Mouse (Mus musculus) stomach, embryonic 15.5 days (tissue): ENCODE measurements at regions not wholly inside any gene's neighbourhood (a gene's known extent, or its start where the extent isn't known, plus 50 kb on each side); places are given as distances from the start of the nearest gene placed in this dataset.

Experiments used
- ATAC-seq: fragments of 200-750 bp; cut with Nextera tagmentation; 2 replicates; pipeline ENCODE4 v1.8.0; 2017; ENCODE audit warnings: low read depth, moderate number of reproducible peaks, moderate TSS enrichment; ENCODE audit not compliant: insufficient read depth, low FRiP score
- H3K27ac ChIP-seq: fragments of 300-500 bp; sonication (generic); 2 replicates; pipeline ENCODE4 v1.5.1; 2015; ENCODE audit warnings: mild to moderate bottlenecking, inconsistent platforms
- H3K27me3 ChIP-seq: fragments of 300-500 bp; sonication (generic); replicated peaks from 2 replicates; pipeline ENCODE4 v1.6.1; 2015; ENCODE audit warnings: inconsistent platforms
- H3K36me3 ChIP-seq: fragments of 300-500 bp; sonication (generic); 2 replicates; pipeline ENCODE4 v1.6.1; 2015; ENCODE audit warnings: inconsistent platforms
- H3K4me1 ChIP-seq: fragments of 300-500 bp; sonication (generic); 2 replicates; pipeline ENCODE4 v1.6.1; 2015; ENCODE audit warnings: inconsistent platforms
- H3K4me2 ChIP-seq: fragments of 300-500 bp; sonication (generic); 2 replicates; pipeline ENCODE4 v1.6.1; 2015; ENCODE audit warnings: mild to moderate bottlenecking, inconsistent platforms
- H3K4me3 ChIP-seq: fragments of 300-500 bp; sonication (generic); replicated peaks from 2 replicates; pipeline ENCODE4 v1.5.1; 2015; ENCODE audit warnings: inconsistent platforms
- H3K9ac ChIP-seq: fragments of 300-500 bp; sonication (generic); 2 replicates; pipeline ENCODE4 v1.6.1; 2015; ENCODE audit warnings: inconsistent platforms
- H3K9me3 ChIP-seq: fragments of 300-500 bp; sonication (generic); 2 replicates; pipeline ENCODE4 v1.6.1; 2016; ENCODE audit warnings: inconsistent platforms
- WGBS: fragments of 180-500 bp; shearing (Covaris S2); methylation state at CpG from one replicate; pipeline ENCODE4 v1.1.7; 2015; 5-methylcytosine and 5-hydroxymethylcytosine counted together

DNA sequence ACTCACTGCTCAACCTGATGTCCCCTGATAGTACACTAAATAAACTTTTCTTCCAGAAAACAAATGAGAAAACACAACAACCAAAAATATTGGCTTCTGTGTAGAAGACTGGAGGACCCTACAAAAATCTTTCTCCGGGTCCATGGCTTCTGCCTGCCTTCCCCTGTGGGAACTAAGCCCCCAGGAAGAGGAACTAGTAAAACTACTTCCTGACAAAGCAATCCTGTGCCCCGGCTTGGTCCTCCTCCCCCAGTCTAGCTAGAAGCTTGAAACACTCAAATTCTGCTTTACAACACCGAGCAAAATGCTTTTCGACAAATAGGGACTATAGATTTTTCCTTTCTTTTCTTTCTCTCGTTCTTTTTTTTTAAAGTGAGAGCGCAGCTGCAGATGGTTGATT is 51.3 kb upstream of the Mki67 start:
- WGBS, result 64% methylated on average over 6 of the region's 6 CpGs

DNA sequence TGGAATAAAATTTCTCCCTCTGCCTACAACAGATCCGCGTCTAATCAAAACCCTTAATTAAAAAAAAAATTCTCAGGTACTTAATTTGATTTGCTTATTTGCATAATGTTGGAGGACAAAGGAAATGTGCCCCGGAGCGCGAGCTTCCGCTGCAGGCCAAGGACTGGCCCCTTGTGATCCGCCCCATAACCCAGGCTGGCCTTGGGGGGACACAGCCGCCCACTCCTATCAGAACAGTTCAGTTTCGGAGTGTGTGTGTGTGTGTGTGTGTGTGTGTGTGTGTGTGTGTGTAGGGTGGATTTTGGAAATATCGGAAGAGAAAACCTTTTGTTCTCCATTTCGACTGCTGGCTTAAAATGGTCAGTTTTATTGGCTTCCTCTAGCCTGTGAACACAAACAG is 51.9 kb upstream of the Mki67 start:
- no peaks in the 10 kb centered on the region for H3K27me3 ChIP-seq
- no peaks in the 10 kb centered on the region for H3K9me3 ChIP-seq
- no peaks in the 10 kb centered on the region for H3K36me3 ChIP-seq
- 90% methylated on average over 11 of the region's 11 CpGs for WGBS
- H3K4me3 ChIP-seq, result no peak overlapping the region
- ATAC-seq, result no peak
- no peaks in the 10 kb centered on the region for H3K4me1 ChIP-seq
- no peak overlapping the region for H3K4me2 ChIP-seq
- no peak overlapping the region for H3K9ac ChIP-seq
- H3K27ac ChIP-seq, result no peak overlapping the region

More for the DNA sequence above, 51.3 kb upstream of the Mki67 start:
- ATAC-seq, result no peak
- no peaks in the 10 kb centered on the region for H3K36me3 ChIP-seq
- H3K4me3 ChIP-seq, result no peak overlapping the region
- H3K27ac ChIP-seq, result no peak overlapping the region
- no peak overlapping the region for H3K9ac ChIP-seq
- no peaks in the 10 kb centered on the region for H3K27me3 ChIP-seq
- no peak overlapping the region for H3K4me2 ChIP-seq
- no peaks in the 10 kb centered on the region for H3K4me1 ChIP-seq
- H3K9me3 ChIP-seq, result no peaks in the 10 kb centered on the region

DNA sequence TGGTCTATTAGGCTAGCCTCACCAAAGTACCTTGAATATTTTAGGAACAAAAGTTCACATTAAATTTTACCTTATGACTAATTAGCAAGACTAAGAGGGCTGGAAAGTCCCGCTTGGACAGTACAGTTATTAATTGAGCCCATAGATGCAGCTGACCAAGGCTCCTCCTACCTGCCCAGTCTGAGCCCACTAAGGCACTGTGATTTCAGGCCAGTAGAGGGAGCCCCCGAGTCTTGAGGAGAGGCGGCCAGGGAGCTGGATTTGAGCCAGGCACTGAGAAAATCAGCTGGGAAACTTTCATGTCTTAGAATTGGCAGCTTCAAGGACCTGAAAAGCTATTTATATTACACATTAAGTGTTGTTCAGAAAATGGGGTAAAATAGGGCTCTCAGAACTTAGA is 52.4 kb upstream of the Mki67 start:
- peak; percentile 35; the same call in 1 of the 2 replicates for ATAC-seq
- H3K27me3 ChIP-seq, result 0 out of 2 replicates have a peak, but pooled peaks cover 3% of the 10 kb centered on the region
- H3K4me3 ChIP-seq, result no peak overlapping the region
- no peaks in the 10 kb centered on the region for H3K4me1 ChIP-seq
- H3K9ac ChIP-seq, result no peak overlapping the region
- H3K9me3 ChIP-seq, result no peaks in the 10 kb centered on the region
- no peak overlapping the region for H3K4me2 ChIP-seq
- WGBS, result 3% methylated on average over 3 of the region's 3 CpGs
- H3K27ac ChIP-seq, result no peak overlapping the region
- H3K36me3 ChIP-seq, result no peaks in the 10 kb centered on the region

DNA sequence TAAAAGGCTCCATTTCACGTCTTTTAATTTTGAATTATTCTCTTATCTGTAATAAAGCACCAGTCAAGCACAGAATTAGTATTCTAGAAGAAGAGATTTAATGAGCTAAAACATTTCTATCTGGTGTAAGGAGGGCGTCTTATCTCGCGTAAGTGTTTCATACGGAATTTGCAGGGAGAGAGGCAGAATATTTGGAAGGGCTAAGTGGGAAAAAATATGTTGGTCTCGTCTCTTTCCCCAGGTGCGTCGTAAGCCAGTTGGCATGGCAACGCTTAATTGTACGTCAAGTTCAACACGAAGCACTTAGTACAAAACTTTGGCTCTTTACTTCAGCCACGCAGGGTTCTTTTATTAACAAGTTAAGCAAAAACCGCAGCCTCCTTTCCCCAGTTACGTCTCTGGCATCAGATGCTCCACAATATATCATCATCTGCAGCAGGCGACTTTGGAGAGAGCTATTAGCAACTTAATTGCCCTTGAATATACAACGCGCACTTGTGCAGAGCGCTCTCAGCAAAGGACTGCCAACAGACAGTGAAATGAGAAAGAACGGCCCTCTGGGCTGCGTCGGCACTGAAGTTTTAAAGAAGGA is 53.0 kb upstream of the Mki67 start:
- no peaks in the 10 kb centered on the region for H3K4me1 ChIP-seq
- H3K36me3 ChIP-seq, result no peaks in the 10 kb centered on the region
- no peak overlapping the region for H3K4me3 ChIP-seq
- no peak overlapping the region for H3K4me2 ChIP-seq
- H3K27me3 ChIP-seq, result 0 out of 2 replicates have a peak, but pooled peaks cover 3% of the 10 kb centered on the region
- H3K27ac ChIP-seq, result no peak overlapping the region
- no peaks in the 10 kb centered on the region for H3K9me3 ChIP-seq
- no peak overlapping the region for H3K9ac ChIP-seq
- WGBS, result 50% methylated on average over 21 of the region's 21 CpGs
- ATAC-seq, result no peak

DNA sequence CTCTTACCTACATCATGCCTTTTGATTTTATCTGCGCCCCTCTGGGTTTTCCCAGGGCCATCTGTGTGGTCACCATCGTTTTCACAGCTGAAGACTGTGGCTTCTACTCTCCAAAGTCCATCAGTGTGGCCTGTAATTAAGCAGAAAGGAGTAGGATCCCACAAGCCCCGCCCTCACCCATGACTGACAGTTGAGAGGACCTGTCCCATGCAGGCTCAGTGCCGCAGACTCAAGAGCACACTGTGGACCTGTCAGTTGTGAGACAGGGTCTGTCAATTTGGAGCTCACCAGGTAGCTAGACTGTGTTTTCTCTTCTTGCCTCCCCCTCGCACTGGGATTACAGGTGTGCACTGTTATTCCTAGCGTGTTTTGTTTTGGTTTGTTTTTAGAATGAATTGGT is 53.9 kb upstream of the Mki67 start:
- Histone ChIP-seq H3K36me3 (no peaks in the 10 kb centered on the region), H3K27me3 (0 out of 2 replicates have a peak, but pooled peaks cover 3% of the 10 kb centered on the region), H3K4me1 (no peaks in the 10 kb centered on the region), H3K27ac (no peak overlapping the region), H3K4me3 (no peak overlapping the region), H3K9ac (no peak overlapping the region), H3K4me2 (no peak overlapping the region), H3K9me3 (no peaks in the 10 kb centered on the region)
- WGBS, result 69% methylated on average over 6 of the region's 6 CpGs
- no peak for ATAC-seq

DNA sequence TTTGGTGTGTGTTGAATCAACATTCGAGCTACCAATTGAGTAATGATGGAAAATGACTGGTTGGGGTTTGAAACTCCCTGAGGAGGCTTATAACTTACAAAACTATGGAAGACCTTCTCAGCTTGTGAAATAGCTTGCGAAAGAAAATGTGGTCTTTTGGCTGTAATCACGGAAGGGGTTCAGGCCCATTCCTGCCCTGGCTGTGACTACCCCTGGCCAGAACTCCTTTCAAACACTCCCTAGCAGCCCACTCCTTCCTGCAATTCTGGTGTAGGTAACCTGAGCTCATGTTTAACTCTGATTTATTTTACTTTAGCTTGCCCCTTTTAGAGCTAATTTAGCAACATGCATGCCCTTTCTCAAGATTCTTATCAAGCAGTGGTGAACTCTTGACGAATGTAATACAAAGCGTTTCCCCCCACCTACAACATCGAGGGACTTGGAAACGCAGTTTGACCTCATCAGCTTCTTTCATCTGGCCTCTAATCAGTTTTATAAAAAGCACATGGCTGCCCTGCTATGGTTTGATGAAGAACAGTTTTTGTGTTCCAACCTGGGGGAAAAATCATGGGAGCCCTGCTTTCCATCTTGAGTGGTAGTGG is 59.8 kb upstream of the Mki67 start:
- ATAC-seq, result no peak
- H3K4me1 ChIP-seq, result no peaks in the 10 kb centered on the region
- H3K27me3 ChIP-seq, result 0 out of 2 replicates have a peak, but pooled peaks cover 3% of the 10 kb centered on the region
- no peak overlapping the region for H3K4me3 ChIP-seq
- whole genome bisulfite sequencing, result 54% methylated on average over 7 of the region's 7 CpGs
- H3K9me3 ChIP-seq, result no peaks in the 10 kb centered on the region
- H3K9ac ChIP-seq, result no peak overlapping the region
- no peak overlapping the region for H3K4me2 ChIP-seq
- no peak overlapping the region for H3K27ac ChIP-seq
- H3K36me3 ChIP-seq, result no peaks in the 10 kb centered on the region

DNA sequence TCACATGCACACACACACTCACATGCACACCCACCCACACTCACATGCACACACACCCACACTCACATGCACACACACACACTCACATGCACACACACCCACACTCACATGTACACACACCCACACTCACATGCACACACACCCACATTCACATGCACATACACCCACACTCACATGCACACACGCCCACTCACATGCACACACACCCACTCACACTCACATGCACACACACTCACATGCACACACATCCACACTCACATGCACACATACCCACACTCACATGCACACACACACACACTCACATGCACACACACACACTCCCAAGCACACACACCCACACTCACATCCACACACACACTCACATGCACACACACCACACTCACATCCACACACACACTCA is 74.0 kb upstream of the Mki67 start:
- no peaks in the 10 kb centered on the region for H3K36me3 ChIP-seq
- ATAC-seq, result no peak
- H3K4me1 ChIP-seq, result no peaks in the 10 kb centered on the region
- H3K9ac ChIP-seq, result no peak overlapping the region
- H3K4me3 ChIP-seq, result no peak overlapping the region
- H3K9me3 ChIP-seq, result no peaks in the 10 kb centered on the region
- H3K4me2 ChIP-seq, result no peak overlapping the region
- H3K27ac ChIP-seq, result no peak overlapping the region
- 94% methylated on average over 1 of the region's 1 CpGs for WGBS
- no peaks in the 10 kb centered on the region for H3K27me3 ChIP-seq

DNA sequence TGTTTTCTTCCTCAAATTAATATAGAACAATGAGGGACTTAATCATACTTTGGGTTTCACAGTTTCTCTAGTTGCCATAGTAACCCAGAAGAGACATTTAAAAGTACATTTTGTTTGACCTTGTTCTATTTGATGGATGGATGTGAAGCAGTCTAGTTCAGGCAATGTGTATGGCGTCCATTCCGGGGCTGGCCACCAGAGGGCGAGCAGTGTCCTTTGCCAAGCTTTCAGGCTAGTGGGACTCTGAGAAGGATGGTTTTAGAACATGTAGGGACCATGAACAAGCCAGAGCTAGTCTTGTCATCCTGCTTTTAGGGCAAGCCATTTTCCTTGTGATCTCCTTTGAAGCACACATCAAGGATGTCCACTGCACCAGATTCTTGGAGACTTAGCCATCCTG is 74.8 kb upstream of the Mki67 start:
- no peaks in the 10 kb centered on the region for H3K4me1 ChIP-seq
- 6% methylated on average over 3 of the region's 3 CpGs for WGBS
- H3K9me3 ChIP-seq, result no peaks in the 10 kb centered on the region
- no peak overlapping the region for H3K4me2 ChIP-seq
- no peaks in the 10 kb centered on the region for H3K27me3 ChIP-seq
- no peak overlapping the region for H3K27ac ChIP-seq
- no peak overlapping the region for H3K4me3 ChIP-seq
- no peaks in the 10 kb centered on the region for H3K36me3 ChIP-seq
- H3K9ac ChIP-seq, result no peak overlapping the region
- ATAC-seq, result no peak

DNA sequence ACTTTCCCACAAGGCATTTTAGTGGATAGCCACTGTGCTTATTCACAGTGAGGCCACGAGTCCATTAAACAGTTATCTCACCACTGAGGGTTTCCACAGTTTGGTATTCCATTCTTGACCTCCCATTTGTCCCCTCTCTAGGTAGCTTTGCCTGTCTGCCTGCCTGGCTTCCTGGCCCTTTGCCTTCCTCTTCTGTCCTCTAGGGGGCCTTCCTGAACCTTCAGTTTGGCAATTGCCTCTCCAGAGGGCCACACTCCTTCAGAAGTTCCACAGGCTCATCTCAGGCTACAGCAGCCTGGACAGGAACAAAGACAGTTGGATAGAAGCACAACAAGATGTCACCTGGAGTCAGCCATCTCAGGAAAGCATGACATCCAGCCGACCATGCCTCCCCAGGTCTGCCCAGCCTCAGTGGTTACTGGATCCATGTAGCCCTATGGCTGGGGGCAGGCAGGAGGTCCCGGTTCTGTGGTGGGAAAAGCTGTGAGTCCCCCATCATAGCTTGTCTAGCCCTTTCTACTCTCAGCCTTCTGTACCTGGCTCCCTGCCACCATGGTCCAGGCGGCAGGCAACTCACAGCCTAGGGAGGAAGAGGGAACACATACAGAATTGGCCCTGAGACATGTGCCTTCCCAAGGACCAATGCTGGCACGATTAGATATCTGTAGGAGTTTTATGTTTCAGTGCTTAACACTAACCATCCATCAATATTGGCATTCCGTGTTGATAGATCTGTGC is 76.0 kb upstream of the Mki67 start:
- WGBS, result 73% methylated on average over 6 of the region's 6 CpGs
- Histone ChIP-seq H3K9ac (no peak overlapping the region), H3K27me3 (no peaks in the 10 kb centered on the region), H3K4me3 (no peak overlapping the region), H3K9me3 (no peaks in the 10 kb centered on the region), H3K4me2 (no peak overlapping the region), H3K4me1 (no peaks in the 10 kb centered on the region), H3K27ac (no peak overlapping the region), H3K36me3 (no peaks in the 10 kb centered on the region)
- ATAC-seq, result no peak

DNA sequence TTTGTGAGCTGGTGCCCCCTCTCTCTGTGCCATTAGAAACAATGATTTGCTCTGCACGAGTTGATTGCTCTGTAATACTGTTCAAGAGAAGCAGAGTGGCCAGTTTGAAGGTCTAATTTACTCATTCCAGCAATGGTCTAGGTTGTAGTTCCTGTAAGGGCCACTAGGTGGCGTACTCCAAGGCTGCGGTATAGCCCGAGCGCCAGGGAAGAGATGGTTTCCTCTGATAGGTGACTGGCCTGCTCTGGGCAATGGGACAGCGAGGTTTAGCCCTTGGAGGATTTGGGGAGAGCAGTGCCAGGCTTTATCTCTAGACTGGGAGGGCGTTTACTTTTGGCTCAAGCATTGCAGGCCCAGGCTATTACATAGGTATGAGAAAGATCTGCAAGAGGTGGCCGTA is 76.8 kb upstream of the Mki67 start:
- H3K27me3 ChIP-seq, result no peaks in the 10 kb centered on the region
- H3K36me3 ChIP-seq, result no peaks in the 10 kb centered on the region
- WGBS, result 37% methylated on average over 8 of the region's 8 CpGs

DNA sequence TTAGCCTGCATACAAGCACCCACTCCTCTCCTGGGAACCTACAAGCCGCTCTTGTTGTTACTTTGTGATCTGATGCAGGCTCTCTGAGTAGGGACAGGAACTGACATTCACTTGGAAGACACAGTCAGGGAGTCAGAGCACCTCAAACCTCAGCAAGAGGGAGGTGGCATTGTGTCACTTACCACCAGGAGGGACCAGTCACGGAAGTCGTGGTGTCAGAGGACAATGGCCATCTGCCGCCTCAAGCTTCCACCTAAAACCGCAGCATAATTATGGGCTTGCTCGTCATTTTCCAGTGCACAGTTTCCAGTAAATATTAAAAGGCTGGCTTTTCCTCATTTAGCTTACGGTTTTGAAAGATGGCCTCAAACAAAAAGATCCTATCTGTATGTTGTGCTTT is 78.1 kb upstream of the Mki67 start:
- no peak for ATAC-seq
- Histone ChIP-seq H3K9ac (no peak overlapping the region), H3K4me3 (no peak overlapping the region), H3K27me3 (no peaks in the 10 kb centered on the region), H3K27ac (no peak overlapping the region), H3K4me1 (no peaks in the 10 kb centered on the region), H3K9me3 (no peaks in the 10 kb centered on the region), H3K36me3 (no peaks in the 10 kb centered on the region), H3K4me2 (no peak overlapping the region)
- WGBS, result 49% methylated on average over 7 of the region's 7 CpGs

More for the DNA sequence above, 76.8 kb upstream of the Mki67 start:
- no peak overlapping the region for H3K27ac ChIP-seq
- H3K4me3 ChIP-seq, result no peak overlapping the region
- no peaks in the 10 kb centered on the region for H3K9me3 ChIP-seq
- H3K4me2 ChIP-seq, result no peak overlapping the region
- H3K9ac ChIP-seq, result no peak overlapping the region
- no peaks in the 10 kb centered on the region for H3K4me1 ChIP-seq
- no peak for ATAC-seq

DNA sequence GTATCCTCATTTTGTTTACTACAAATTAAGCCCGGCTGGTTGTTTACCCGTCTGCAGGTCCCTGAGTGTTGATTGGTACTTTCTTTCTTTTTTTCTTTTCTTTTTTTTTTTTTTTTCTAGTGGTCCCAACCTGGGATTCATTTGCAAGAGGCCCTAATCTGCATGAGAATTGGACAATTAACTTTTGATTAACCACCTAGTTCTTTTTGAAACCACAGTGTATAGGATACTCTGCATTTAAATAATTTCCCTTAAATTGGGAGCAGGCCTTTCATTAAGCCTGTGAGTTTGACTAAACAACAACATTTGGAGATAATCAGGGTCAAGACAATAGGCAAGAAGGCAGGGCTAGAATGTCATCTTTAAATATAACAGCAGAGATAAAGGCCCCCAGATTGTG is 78.5 kb upstream of the Mki67 start:
- Histone ChIP-seq H3K9ac (no peak overlapping the region), H3K4me3 (no peak overlapping the region), H3K27ac (no peak overlapping the region), H3K4me2 (no peak overlapping the region), H3K36me3 (no peaks in the 10 kb centered on the region), H3K9me3 (no peaks in the 10 kb centered on the region), H3K4me1 (no peaks in the 10 kb centered on the region), H3K27me3 (no peaks in the 10 kb centered on the region)
- WGBS, result 72% methylated on average over 2 of the region's 2 CpGs
- no peak for ATAC-seq
